Mouse (Mus musculus): ENCODE results near the gene Rock2.

- no peak for TF ChIP-seq CTCF (IDR thresholded peaks at IDR 0.05; ENCODE audit: extremely low read depth, insufficient read length, insufficient replicate concordance, low read depth, low read length)
- no peak for TF ChIP-seq POLR2A (IDR thresholded peaks at IDR 0.05; ENCODE audit: low read depth, low read length)
Observed at GRCm38 (mm10) chr12:16927889-16928288, 33.2 kb downstream of the Rock2 start.

Measured in small intestine, adult 2 months (tissue).